Mouse (Mus musculus) bone marrow, adult 2 months (tissue): ENCODE measurements around the gene Tdrd5.

ENCODE experiments used
- CTCF ChIP-seq: fragments of 200-500 bp; IDR thresholded peaks from 2 replicates; pipeline ENCODE4 v1.5.1; 2011; ENCODE audit warnings: low read length, control low read depth; ENCODE audit not compliant: control insufficient read depth, insufficient read depth
- POLR2A ChIP-seq: fragments of 200-500 bp; IDR thresholded peaks from 2 replicates; pipeline ENCODE4 v1.6.1; 2011; ENCODE audit warnings: low read depth, mild to moderate bottlenecking, control low read depth, low read length, borderline replicate concordance; ENCODE audit not compliant: control insufficient read depth

GRCm38 (mm10) chr1:156288556-156289221, 14.8 kb downstream of the Tdrd5 start:
- no peak for TF ChIP-seq POLR2A
- TF ChIP-seq CTCF: no peak
